Mouse (Mus musculus) urinary bladder, postnatal 25 days (tissue): ENCODE measurements at regions not wholly inside any gene's neighbourhood (a gene's known extent, or its start where the extent isn't known, plus 50 kb on each side); places are given as distances from the start of the nearest gene placed in this dataset.

Experiments
- DNase-seq: peaks from one replicate; pipeline ENCODE4 v3.0.0; 2022; ENCODE audit warnings: low spot score

DNA sequence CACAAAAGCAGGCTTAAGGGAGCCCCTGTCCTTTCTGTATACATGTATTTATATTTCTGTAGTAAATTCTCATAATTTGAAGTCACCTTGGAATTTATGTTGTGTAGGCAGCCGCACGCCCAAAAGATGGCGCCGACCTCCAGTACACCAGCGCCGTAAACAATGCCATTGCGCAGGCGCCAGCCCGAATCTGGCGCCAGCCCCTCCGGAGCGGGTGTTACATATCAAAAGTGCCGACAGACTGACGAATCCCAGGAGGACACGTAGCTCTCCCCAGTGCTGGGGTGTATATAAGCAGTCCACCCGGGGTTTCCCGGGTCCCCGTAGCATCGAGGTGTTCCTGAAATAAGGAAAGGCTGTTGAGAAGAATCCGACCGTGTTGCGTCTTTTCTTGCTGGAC is 108.1 kb upstream of the Pde3a start:
- DNase-seq: no peak

DNA sequence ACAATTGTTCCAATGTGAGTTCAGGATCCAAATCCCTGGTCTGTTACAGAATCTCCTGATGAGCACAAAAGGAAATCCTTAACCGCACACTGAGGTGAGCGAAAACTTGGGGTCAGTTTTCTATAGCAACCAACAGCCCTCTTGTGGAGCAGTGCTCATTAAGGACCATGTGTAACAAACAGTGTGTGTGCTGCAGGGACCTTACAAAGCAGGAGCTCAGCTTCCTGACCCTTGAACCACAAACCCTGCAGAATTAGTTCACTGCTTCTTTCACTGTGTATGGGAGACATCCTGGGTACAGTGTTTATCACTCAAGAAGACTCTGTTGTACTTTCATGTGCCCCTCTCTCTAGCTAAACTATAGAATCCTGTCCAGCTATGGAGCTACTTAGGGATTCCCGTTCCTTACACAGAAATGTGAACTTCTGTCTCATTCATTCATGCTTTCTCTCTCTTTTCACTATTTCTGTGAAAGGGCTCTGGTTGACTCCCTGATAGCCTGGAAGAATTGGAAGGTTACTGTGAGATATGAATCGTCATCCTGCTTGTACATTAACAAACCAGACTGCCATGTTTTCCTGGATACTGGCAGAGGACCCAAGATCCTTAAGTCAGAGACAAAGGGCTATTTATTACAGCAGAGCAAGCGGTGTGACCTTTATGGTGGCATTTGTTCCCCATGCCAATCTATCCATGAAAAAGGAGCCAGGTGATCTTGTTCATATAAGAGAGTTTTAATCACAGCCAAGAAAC is 100.5 kb upstream of the Pde3a start:
- no peak for DNase-seq

DNA sequence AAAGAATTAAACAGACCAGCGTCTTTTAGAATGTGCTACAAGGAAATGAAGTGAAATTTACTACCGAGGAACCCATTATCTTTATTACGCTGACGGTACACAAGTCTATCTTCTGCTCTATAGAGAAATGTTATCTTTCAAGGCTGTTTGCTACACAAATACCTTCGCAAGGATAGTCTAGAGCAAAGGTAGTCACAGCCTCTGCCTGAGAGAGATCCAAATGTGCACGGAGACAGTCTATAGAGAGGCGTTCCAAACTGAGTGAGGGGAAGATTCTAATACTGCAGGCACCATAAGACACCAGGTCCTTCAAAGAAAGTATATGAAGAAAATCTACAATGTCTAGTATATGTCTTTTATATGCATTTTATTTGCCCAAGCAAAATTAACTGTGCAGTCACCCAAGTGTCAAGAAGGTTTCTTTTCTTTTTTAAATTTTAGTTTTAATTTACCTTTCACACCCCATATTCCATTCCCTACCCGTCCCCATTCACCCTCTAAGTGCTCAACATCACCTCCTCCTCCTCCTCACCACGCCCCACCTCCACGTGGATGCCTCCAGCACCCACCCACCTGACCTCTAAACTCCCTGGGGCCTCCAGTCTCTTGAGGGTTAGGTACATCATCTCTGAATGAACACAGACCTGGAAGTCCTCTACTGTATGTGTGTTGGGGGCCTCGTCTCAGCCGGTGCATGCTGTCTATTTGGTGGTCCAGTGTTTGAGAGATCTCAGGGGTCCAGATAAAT is 99.7 kb upstream of the Pde3a start:
- DNase-seq: no peak

DNA sequence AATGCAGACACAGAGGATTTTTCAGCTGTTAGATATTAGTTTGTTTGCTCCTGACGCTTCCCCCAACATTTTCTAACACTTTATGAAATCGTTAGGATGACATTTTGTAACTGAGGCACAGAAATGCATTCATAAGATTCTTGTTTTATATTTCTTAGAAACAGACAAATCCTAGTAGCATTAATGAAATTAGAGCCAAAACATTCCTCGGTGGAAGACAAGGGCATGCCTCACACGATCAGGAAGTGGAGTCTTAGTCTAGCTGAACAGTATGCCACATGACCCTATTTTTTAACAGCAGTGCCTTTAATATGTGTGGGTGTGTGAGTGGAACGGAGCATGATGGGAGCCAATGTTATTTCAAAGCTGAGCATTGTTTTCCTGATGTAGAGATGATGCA is 89.7 kb upstream of the Pde3a start:
- no peak for DNase-seq

DNA sequence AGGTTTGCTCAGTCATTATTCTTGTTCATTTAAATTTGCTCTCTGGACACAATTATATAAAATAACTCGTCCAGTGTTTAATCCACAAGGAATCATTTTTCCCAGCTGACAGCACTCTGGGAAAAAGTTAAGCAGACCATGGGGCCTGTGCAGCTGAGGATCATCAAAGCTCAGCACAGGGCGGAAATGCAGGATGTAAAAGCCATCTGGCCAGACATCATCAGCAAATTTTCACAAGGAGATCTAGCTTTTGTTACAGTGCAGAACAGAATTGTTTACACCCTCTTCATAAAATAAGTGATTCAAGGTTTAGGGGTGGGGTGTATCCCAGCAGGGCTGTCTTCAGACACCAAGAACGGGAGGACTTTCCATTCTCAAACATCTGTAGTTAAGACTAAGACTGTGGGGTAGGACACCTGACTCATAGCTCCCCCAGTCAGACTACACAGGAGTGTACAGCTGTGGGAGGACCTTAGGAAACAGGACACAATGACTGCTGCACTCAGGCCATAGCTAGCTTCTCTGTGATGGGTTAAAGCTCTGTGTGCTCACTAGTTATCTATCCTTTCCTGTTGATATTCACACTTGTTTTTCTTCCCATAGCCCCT is 87.3 kb upstream of the Pde3a start:
- no peak for DNase-seq

DNA sequence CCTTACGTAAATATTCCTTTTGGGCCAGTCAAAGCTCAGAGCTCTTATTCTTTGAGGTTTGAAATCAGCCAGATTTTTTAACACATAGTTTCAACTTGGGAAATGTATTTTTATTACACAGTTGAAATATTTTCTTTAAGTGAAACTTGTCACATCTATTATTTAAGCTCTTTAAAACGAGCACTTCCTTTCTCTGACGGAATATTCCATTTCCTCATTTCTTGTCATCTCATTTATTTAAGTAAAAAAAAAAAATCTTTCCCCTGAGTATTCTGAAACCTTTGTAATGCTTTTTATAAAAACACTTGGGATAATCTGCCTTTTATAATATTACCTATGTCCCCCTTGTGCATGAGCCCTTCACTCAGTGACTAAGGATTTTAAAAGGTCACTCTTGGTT is 81.8 kb upstream of the Pde3a start:
- DNase-seq: no peak

DNA sequence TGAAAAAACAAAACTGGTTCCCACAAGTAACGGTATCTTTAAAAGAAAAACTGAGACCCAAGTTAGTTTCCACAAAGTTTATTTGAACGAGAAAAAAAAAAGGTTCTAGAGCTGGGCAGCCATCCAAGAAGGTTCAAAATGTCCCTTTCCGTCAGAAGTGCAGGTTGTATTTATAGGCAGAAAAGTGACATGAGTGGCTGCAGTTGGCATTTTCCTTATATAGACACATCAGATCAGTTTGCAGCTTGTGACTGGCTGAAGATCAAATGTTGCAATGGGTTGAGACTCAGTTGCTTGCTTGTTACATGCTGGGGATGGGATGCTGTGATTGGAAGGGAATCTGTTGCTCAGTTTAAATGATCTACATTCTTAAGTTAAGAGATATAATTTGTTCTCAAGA is 80.7 kb upstream of the Pde3a start:
- DNase-seq: no peak

DNA sequence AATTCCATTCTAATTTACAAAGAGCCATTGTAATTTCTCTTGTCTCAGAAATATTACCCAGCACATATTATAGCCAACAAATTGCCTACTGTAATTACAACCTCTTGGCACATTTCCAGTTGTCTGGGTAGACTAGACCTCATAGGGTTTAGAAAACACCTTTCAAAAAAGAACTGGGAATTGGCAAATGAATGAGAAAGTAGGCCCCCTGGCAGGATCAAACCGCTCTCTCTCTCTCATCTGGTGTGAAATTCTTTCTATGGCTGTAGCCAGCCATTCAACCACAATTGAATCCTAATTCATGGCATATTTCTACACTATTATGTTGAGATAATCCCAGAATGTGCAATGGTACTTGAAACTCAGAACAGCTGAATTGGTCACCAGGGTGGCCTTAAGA is 65.3 kb upstream of the Pde3a start:
- DNase-seq: no peak

DNA sequence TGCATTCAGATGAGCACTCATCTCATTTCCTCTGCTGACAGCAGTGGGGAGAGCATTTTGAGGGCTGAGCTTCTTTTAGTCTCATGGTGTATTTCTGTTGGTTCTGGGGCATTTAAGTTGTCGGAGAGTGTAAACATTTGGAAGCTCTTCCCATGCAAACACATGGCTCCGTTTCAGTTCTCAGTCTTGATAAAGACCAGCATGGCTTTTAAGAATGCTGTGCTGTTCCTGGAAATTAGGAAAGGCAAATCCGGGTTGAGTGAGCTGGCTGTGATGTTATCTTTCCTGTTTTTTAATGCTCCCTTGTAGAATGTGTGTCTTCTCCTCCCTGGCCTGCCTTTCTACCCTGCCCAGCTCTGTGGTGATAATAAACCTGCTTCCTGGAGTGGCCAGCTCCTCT is 61.0 kb upstream of the Pde3a start:
- DNase-seq: no peak

DNA sequence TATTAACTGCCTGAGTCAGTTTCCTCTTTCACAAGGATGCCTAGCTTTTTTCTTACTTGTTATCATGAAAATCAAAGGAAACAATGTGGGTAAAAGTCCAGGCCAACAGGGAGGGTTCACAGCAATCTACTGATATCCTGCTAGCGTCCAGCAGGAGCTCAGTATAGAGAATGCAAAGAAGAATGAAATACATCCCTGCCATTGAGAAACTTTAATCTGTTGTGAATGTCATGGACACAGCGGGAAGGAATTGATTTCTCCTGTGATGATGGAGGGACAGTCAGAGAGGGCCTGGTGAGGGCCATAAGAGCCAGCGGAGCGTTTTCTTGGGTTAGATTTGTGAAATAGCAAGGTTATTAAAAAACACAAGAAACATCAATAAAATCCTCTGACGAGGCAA is 60.0 kb upstream of the Pde3a start:
- no peak for DNase-seq

DNA sequence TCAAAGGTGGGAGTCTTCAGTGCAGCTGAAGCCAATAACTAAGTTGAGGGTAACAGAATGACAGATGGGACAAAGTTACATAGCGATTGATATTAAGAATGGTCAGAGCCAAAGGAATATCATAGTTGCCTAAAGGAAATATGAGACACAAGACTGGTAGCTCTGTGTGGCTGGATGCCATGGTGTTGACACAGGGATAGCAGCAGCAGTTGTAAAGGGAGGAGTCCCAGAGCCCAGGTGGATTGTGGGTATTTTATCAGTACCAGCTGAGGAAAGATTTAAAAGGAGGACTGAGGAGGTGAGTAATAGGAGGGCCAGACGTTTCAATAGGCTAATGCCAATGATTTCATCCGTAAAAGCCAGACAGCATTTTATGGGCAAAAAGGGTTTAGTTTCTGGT is 59.4 kb upstream of the Pde3a start:
- DNase-seq: no peak

DNA sequence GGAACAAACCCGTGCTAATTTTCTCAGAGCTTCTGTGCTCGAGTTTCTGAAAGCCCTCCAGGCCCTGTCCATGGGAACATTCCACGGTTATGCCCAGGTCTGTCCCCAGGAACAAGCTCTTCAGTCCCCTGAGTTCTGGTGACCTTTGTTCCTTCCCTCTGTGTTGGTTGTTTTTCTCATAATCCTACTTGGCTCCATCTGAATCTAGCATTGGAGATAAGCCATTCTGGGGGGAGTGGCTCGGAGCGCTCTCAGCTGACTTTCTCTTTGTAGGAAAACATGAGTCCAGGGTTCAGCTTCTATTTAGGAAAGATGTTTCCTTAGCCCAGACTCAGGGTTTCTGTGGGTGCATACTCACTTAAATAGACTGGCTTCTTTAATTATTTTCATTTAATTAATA is 58.7 kb upstream of the Pde3a start:
- no peak for DNase-seq

DNA sequence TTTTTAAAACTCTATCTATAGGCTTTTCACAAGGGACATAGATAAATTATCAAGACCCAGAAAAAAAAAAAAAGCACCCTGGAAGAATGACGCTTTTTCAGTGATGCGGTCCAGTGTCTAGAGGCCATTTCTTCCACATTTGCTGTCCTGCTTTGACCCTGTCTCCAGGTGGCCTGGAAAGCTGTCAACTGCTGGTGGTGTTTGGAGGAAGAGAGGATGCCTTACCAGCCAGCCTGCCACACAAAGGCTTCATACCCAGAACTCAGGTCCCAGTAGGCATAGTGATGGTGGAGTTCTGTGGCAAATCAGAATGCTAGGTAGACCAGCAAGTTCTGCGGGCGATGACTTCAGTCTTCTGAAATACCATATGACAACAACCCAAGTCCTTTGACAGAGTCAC is 51.6 kb upstream of the Pde3a start:
- DNase-seq: no peak
